Mouse (Mus musculus) lung, postnatal 14 days (tissue): ENCODE data around the gene 4921504E06Rik.

ENCODE experiments used
- DNase-seq: peaks from one replicate; pipeline ENCODE4 v3.0.0; 2021

Gene 4921504E06Rik

DNA sequence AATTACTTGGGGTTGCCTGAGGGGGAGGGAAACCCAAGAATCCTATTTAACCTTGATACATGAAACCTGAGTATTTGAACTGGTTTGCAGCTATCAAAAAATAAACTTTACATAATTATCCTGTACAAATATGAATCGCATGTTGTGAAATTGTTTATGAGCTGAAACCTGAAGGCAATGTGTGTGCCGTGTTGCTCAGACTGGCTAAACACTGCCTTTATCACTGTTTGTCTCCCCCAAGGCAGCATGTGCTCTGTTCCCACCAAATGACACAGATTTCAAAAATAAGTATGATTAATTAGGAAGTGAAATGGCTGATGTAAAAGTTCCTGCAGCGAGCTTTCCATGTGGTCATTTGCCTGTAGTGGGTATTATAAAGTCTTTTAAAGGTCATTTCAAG is 63.5 kb downstream of the 4921504E06Rik start:
- no peak for DNase-seq

DNA sequence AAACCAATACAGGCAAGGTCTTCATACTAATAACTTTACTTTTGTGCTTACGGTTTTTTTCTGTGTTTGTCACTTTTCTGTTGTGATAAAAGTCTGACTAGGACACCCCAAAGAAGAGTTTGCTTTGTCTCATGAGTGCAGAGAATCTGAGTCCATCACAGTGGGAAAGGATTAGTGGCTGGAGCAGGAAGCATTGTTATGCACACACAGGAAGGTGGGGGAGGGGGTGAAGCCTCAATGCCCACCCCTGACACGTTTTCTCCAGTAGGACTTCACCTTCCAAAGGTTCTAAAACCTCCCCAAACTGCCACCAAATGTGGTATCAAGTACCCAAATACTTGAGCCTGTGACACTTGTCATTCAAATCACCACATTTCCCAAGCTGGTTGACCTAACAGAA is 91.8 kb downstream of the 4921504E06Rik start:
- no peak for DNase-seq

DNA sequence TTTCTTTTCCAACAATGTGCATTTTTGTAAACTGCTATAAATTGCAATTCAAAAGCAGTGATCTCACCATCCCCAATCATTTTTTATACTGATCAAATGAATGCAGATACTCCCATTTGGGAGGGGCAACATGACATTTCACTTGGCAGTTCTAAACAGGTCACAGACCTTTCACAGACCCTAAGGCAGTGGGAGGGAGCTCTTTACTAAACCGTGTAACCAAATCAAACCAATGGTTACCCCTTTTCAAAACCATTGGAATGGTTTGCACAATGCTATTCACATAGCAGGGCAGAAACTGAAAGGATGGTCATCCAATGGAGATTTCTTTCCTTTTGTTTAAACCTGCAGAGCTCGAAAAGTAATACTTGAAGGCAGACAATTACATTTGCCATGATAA is 94.9 kb downstream of the 4921504E06Rik start:
- no peak for DNase-seq

DNA sequence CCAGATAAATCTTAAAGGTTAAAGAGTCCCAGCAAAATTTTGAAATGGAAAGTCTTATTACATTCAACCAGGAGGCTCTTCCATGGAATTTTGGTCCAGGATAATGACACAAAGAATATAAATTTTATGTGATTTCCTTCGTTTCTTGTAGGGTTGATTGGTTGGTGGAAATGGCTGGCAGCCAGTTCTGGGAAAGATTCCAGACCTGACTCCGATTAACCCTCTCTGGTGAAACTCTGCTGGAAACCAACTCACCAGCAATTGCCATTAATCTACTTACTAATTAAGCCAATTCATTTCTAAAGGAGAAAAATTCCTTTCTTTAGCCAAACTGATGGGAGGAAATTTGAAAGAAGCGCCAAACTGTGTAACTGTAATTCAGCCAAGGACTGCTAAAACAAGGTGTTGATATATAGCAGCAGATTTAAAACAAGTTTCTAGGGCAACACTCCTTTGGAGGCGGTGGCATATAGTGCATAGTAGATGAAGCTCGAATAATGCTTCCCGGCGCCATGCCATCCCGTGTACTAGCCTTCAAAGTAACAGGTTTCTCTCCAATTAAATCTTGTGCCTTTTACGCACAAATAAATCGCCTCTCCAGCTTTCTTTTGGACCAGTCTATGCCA is 97.7 kb downstream of the 4921504E06Rik start:
- no peak for DNase-seq

DNA sequence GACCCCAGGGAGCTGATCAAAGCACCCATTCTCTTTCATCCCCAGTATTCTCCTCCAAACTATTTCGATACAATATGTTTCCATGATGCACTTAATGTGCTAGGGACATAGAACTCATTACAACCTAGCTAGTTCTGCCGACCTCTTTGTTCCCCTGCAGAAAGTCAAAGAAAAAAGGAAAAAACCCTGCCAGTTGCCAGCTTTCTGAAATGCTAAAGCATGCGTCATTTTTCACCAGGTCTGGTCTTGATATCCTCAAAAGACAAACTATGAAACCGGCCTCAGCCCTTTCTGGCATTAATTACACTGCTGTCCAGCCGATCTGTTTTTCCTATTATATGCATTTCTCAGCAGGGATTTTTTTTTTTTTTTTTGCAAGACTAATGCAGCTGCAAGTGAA is 98.5 kb downstream of the 4921504E06Rik start:
- no peak for DNase-seq

DNA sequence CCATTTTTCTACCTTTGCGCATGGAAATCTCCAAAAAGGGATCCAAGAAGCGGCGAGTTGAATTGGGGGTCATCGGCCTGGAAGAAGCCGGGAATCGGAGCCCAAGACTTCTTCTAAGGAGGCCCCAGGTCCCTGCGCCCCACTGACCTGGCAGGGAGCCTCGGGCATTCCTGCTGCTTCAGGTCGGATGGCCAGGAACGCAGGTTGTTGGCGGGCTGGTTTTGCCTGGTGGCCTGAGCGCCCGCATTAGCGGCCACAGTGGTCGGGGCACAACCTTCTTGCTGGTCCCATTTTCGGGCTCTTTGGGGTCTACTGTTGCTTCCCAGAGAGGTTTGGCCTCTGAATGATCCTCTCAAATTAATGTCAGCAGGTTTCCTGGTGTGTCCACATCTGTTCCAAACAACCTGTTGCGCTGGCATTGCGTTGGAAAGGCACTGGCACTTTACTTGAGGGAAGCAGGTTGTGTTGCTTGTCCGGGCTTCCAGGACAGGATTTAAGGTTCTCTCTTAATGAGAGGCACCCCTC is 101.1 kb downstream of the 4921504E06Rik start:
- no peak for DNase-seq

DNA sequence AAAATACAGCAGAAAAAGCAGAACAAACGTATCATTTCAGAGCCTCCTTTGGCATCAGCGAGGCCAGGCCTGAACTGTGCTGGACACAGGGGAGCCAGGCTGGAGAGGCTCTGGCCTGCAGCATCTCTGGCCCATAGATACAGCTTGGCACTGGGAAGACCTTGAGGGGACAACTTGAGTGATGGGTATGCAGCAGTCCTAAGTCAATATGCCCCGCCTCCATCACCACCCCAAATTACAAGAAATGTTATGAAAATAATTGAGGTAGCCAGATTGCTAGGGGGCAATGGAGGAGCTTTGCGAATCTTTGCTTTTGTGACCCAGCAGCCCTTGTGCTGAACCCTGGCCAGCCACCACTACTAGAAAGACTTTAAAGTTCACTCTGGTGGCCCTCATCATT is 104.4 kb downstream of the 4921504E06Rik start:
- DNase-seq: no peak

DNA sequence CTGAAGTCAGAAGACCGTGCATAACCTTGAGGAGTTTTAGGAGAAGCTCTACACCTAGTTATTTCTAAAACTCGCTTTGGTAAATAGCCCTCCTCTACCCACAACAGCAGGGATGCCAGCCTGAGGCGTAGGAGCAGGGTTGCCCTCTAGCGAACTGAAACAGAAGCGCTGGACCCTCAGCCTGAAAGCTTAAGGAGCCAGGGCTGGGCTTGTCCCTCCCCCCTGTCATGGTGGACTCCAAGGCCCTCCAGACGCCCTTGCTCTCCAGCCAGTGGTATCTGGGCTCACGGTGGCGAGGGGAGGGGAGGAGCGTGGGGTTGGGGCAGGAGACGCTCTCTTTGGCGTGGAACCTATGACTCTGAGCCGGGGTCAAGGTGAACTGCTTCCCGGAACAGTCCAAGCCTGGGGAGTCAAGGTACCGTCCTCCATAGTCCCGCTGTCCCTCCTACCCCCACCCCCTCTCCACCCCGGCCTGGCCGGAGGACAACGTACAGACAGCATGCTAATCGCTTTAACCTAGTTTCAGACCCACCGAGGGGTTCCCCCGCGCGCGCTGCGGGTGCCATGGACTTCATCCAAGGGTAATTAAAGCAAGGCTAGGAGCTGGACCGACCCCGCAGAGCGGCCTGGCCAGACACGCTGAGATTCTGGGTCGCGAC is 105.5 kb downstream of the 4921504E06Rik start:
- DNase-seq: no peak

DNA sequence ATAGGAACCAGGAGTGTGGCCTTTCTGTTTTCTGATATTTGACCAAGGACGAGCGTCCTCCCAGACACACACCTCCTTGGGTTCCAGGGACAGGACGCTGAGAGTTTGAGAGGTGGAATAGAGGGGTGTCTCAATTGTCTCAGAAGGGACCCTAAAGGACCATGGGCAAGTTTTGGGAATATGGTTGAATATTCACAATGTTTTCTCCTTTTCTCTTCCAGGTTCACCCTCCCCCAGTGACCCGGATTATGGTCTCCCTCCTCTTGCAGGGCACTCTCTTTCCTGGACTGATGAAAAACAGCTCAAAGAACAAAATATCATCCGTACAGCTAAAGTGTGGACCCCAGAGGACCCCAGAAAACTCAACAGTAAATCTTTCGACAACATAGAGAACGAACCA is 107.0 kb downstream of the 4921504E06Rik start:
- DNase-seq: no peak

DNA sequence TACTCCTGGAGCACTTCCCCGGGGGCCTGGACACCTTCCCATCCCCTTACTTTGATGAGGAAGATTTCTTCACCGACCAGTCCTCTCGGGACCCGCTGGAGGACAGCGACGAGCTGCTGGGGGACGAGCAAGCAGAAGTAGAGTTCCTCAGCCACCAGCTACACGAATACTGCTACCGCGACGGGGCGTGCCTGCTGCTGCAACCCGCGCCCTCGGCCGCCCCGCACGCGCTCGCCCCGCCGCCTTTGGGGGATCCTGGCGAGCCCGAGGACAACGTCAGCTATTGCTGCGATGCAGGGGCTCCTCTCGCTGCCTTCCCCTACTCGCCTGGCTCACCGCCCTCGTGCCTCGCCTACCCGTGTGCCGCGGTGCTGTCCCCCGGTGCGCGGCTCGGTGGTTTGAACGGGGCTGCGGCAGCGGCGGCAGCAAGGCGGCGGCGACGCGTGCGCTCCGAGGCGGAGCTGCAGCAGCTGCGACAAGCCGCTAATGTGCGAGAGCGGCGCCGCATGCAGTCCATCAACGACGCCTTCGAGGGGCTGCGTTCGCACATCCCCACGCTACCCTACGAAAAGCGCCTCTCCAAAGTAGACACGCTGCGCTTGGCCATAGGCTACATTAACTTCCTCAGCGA is 107.7 kb downstream of the 4921504E06Rik start:
- DNase-seq: no peak

DNA sequence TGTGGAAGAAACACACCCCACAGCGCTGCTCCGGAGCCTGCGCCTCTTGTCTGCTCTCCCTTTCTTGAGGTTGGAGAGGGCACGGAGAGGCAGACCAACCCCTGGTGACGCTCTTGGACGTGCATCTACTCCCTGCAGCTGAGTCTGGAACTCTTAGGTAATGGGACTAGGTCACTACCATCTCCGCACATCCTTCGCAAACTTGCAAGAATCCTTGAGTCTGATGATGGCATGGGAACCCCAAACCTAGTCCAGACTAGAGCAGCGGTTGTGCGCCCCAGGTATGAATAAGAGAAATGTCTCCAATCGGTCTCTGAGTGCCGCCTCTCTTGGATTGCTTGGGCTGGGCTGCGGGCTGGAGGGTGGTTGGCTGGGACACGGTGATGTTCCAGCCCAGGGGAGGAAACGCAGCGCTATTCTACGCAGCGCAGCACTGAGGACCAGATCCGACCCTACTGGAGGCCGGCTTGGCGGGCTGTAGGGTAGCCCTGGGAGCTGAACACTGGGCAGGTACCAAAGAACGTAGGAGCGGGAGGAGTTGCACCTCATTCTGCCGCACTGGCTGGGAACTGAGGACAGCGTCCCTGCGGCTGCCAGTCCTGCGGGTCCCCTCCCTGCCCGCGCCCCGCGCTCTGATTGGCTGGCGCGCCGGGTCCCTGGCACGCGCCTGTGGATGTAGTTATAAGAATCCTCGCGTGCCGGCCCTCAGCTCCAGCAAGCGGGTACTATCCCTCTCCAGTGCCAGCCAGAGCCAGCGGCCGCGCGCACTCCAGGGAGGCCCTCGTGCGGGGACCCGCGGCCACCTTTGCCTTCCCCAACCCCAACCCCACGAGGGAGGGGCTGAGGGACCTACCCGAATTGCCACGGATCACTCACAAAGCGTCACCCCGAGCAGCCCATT is 108.5 kb downstream of the 4921504E06Rik start, which contains the start of gene Ptf1a:
TSS of gene Ptf1a (plus strand) at position 733 of the 901 bp plus-strand sequence.
- DNase-seq: no peak

DNA sequence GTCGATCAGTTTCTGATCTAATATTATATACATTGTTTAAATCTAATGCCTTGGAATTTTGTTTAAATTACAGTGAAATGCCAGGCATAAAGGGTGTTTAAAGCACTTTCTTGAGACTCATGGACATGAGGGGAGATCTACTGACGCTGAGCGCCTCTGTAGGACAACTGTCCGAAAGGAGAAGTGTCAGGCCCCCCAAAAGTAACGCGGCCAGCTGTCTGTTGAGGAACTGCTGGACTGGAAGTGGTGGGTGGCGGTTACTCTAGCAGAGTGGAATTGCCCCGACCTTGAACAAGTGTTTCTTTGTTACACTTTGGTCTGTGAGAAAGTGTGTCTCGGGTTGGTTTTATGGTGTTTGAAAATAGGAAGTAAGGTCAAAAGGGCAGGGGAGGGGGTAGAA is 109.4 kb downstream of the 4921504E06Rik start:
- no peak for DNase-seq

DNA sequence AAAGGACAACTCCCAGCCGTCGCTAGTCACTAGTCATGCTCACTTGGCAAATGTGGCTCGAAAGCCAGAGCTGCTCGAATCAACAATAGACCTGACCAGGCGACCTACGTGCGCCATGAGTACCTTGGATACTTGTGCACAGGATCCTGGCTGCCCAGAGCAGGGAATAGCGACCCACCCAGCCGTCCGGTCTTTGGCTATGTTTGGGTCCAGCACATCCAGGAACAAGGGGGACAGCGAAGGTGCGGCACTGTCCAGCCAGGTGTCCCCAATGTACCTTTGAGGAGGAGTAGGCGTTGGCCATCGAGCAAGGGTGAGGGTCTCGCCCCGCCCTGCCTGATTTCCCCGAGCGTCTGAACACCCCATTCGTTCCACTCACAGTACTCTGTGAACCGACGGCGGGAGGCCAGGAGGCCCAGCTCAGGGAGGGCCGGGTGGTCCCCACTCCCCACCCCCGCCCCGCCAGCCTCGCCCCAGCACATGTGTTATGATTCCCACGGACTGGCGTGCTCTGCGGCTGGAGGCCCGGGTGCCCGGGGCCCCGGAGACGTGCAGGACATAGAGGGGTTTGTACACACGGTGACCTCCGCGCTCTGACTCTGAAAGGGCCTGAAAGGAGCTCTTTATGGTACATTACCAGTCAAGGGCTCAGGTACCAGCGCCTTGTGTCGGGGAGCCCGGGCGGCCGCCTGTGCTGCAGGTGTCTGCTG is 121.9 kb downstream of the 4921504E06Rik start:
- no peak for DNase-seq

DNA sequence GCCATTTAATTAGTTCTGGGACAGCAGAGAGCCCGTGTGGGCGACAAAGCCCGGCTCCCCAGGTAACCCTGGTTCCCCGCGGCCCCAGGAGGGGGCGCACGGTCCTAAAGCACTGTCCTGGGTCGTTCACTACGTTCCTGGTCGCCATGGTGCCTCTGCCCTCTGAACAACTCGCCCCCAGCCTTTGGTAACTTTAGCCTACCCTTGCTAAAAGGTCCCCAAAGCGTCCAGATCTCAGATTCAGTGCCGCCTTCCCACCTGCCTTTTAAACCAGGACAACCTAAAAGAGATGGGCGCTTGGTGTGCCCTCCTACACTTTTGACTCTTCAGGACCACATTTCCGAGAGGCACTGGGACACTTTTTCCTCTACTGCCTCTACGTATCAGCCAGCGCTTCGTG is 122.5 kb downstream of the 4921504E06Rik start:
- no peak for DNase-seq

DNA sequence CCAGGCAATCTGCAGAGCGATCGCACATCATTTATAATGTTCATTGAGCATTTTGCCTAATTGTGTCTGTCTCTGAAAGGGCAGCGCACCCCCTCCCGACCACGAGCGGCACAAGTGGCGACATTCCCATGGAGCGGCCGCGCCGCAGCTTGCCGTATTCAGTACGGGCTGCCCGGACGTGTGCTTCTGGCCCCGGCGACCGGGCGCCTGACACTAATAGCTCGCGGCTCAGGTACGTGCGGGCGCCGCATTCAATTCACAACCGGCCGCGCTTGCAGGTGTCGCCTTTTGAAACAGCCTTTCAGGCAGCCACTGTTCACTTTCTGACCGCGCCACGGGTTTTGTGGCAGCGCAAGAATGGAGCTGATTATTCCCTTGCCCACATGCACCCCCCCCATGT is 123.0 kb downstream of the 4921504E06Rik start:
- DNase-seq: no peak

DNA sequence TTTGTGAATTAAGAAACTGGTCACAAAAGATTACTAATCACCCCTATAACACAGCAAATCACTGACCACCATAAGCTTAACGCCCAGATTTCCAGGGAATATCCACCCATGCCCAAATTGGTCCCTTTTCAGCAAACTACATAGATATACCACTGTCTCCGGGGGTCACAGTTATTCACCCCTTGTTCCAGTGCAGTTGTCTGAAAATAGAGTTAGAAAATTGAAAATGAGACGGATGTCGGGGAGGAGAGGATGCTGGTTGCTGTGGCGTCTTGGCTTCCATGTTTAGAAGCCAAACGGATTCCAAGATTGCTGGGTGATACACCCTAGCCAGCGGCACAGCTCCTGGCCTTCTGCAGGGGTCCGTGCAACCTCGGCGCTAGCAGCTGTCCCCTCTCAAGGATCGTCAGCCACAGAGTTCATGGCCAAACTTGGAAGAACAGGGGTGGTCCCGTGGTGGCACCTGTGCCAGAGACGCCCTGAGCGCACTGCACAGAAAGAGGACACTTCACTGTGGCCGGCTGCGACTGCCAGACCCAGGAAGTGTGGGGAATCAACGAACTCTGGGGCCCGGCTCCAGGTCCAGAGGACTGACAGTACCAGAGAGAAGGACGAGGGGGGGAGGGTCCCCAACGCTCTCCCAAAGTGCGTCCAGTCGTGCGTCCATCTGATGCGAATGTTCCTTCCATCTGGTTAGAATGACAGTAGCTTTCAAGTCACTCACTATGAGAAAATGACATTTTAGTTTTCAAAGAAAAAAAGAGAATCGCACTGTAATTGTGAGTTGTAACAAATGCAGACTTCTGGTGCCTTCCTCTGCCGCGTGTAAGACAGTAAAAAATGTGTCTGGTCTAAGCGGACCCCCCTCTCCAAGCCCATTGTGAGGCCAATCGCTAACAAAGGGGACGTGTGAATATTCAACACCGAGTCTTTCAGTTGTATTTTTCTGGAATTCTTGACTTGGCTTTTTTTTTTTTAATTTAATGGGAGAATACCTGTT is 123.7 kb downstream of the 4921504E06Rik start:
- no peak for DNase-seq

DNA sequence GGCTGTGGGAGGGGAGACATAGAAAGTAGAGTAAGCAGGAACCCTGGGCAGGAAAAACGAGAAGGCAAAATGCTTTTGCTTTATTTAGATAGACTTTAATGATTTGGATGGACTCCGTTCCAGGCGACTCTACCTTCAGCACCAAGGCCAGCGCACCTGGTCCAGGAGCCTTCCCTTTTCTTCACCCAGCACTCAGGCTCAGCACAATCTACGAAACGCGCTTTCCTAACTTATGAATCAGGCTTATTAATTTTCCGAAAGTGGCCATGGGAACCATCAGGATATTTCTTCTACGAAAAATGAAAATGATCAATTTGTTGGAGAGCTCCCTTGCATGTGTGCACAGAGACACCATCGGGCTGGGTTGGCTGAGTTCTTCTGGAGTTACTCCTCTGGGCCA is 124.7 kb downstream of the 4921504E06Rik start:
- DNase-seq: peak; percentile 55

DNA sequence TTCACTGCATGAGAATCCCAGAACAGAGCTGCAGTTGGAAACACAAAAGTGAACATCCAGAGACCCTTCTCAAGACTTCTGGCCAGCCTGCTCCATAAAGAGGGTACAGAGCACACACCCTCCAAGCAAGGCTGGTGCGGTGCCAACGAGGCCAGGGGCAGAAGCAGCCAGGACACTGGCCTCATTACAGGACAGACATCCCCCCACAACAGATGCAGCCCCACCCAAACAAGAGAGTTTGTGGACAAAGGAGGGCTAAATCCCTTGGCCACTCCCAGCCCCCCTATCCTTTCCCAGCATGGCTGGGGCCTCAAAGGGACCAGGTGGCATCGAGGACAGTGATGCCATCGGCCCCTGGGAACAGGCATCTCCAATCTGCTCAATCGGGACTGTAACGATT is 130.6 kb downstream of the 4921504E06Rik start:
- no peak for DNase-seq

DNA sequence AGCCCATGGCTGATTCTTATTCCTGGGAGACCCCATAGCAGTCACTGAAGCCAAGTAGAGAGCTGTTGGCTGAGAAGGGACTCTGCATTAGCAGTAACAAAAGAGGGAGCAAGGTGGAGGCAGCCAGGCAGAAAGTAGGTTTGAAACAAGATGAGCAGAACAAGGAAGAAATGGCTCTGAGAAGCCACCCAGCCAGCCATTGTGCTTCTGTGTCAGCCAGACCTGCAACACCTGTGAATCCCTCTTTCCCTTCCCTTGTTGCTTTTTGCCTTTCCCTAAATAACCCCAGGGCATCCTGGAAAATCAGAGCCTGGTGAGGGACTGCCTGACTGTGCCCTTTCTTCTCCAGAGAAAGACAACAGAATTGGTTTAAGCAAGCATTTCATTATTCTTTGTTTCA is 131.5 kb downstream of the 4921504E06Rik start:
- no peak for DNase-seq

DNA sequence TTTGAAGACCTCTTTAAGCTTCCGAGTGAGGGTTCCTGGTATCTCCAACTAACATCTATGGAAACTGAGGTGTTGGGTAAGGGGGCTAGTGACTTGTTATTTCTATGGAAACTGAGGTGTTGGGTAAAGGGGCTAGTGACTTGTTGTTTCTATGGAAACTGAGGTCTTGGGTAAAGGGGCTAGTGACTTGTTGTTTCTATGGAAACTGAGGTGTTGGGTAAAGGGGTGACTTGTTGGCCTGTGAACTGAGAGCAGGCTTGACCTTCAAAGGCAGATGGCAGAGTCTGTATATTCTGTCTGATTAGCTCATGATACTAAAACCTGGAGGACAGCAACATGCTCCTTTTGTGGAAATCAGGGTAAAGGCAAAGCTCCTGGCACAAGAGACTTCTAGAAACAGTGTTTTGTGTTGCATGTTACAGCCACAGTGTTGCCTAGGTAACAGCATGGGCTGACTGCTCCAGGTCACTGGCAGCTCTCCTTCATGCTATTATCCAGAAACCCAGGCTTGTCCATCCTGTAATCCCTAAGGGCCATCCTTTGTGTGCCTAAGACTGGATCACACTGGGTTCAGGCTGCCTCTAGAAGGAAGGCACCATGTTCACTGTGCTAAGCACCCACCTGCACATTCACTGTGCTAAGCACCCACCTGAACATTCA is 133.9 kb downstream of the 4921504E06Rik start:
- no peak for DNase-seq

DNA sequence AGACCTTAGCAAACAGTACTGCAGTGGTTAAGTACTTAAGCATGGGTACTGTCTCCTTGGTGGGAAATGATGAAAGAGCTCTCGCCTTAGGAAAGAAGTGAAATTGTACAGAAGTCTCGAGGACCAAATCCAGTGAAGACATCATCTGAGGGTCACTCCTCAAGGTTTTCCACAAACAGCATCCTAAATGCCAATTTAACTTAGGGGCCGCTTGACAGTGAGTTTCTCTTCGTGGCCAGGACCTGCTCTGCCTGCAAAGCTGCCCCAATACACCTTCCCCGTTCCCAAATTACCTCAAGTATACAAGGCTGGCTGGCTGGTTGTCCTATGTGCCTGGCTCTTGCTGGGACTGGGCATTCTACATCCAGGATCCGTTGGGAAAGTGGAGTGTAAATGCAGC is 137.6 kb downstream of the 4921504E06Rik start:
- DNase-seq: no peak
